Mouse (Mus musculus) testis, adult 2 months (tissue): ENCODE results near the gene Zfp579.

Experiments
- CTCF ChIP-seq: fragments of 200-500 bp; IDR thresholded peaks from 2 replicates; pipeline ENCODE4 v1.5.1; 2012; ENCODE audit warnings: low read depth, mild to moderate bottlenecking, inconsistent platforms, low read length, moderate library complexity; ENCODE audit not compliant: control insufficient read depth, insufficient read depth, insufficient replicate concordance
- POLR2A ChIP-seq: fragments of 200-500 bp; IDR thresholded peaks from 2 replicates; pipeline ENCODE4 v1.6.1; 2012; ENCODE audit warnings: low read depth, mild to moderate bottlenecking, inconsistent platforms, low read length, moderate library complexity; ENCODE audit not compliant: control insufficient read depth

DNA sequence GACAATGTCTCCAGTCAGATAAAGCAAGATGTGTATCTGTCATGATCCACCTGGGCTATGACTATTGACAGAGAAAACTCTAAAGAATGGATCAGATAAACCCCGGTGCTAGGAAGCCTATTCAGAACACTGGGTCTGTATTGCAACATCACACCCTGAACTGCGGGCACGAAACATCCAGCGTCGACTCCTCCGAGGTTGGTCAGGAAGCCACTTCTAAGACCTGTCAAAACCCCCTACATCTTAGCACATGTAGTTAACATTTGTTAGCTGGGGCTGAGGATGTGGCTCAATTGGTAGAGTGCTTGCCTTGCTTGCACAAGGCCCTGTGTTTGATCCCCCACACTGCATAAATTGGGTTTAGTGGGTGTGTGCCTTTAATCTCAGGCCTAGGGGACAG lies 47.6 kb downstream of the Zfp579 start:
- TF ChIP-seq CTCF (no peak), POLR2A (no peak)
